Mouse (Mus musculus) kidney, adult 8-10 months (tissue): Measurements from ENCODE around the gene Gtf2i.

Experiments used
- DNase-seq, 2 experiments: peaks; one replicate each; pipeline ENCODE4 v3.0.0; 2022

Gene Gtf2i

DNA sequence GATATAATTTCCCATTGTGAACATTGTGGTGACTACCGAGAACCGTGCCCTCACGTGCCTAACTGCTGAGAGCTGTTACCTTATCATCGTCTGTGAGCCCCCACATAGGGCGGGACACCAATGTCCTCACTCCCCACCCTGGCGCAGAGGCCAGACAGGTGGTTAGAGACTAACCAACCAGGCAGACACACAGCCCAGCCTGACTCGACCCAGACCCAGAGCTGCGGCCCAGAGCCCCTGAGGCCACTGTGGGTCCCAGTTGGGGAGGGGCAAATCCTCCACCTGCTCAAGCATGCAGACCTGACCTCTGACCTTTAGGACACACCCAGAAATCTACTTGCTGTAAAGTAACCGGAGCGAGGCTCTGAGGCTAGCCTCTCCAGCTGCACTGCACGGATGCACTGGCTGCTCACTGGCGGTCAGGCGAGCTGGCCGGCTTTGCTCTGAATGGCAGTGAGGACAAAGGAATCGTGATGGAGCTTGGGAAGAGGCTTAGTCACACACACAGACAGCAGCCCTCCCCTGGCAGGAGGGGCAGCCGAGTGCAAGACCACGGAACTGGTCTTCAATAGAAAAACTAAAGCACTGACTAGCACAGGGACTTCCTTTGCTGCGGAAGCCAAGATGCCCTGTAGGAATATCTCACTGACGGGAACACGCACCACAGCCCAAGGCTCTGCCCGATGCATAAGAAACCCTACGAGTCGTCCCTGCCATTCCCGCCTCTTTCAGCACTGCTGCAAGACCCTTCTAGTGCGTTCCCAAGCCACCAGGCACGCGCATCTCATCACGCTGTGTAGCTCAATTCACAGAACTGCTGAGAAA, 76.4 kb downstream of the Gtf2i start:
- DNase-seq, result no peak

DNA sequence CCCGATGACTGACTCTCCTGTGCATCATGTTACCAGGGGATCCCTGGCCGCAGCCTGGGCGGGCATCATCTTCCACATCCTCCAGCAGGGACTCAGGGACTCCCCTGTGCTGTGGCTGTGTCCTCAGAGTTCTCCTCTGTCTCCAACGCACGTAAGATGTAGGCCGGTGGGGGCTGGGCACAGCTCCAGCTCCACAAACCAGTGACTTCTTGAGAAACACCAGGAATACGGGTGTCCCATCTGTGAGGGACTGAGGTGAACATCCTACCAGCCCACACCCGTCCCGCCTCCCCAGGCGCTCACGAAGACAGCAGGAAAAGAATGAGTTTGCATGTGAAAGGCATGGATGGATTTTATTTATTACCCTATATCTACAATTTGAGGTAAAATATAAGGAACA, 77.1 kb downstream of the Gtf2i start:
- DNase-seq, result no peak

DNA sequence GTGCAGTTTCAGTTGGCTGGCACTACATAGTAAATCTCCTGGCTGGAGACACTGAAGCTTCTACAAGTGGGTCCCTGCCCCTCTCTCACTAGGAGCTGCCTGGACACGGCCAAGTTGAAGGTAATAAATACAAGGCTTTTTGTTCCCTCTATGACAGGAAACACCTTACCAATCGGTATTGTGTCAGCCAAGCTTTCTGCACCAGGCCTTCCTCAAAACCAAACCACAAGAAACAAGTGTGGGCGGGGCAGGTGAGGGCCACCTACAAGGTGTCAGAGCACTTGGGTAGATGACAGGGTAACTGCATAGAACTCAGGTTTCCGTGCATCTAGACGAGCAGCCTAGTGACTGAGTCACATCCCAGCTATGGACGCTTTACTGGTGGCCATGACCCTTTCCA, 77.8 kb downstream of the Gtf2i start:
- DNase-seq, result no peak

DNA sequence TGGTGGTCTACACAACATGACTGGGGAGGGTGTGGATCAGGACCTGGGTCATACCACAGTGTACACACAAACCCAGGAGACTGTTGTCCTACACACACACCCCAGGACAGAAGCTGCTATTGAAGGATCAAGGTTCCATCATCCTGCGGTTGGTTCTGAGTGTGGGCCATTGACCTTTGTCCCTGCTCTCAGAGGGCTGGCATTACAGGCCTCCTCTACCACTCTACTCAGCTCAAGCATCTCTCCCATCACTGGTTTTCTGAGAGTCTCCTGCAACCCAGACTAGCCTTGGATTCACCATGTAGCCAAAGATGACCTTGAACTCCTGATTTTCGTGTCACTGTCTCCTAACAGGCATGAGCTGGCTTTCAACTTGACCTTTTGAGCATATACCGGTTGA, 78.3 kb downstream of the Gtf2i start:
- peak in 1 of 2 experiments; percentile 28 for DNase-seq

DNA sequence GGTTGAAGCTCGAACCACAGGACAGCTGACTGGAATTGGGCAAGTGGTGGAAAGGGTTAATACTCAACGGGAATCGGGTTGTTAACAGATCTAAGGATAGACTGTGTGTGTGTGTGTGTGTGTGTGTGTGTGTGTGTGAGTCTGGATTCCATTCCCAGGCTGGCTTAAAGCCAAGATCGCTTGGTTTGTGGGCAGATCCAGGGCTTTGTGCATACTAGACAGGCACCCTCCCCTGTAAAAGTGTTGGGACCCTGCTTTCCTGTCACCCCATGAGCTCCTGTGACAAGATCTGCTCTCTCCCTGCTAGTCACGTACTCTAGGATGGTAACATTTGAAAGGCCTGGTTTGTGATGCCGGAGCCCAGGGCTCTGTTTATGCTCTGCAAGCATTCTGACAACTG, 79.4 kb downstream of the Gtf2i start:
- peak; percentile 20 to 28 for DNase-seq

DNA sequence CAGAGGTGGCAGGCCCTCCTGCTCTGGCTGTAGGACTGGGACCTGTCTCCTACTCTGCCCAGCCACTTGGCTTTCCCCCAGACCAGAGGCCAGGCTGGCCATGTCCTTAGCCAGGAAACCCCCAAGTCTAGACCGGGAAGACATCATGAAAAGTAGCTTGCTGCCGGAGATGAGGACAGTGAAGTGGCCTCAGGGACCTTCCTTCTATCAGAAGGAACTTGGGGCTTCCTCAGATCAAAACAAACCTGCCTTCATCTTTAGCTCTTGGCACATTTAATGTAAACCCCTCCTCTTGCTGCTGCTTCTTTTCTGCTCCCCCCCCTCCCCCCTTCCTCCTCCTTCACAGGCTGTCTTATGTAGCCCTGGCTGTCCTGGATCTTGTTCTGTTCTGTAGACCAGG, 80.4 kb downstream of the Gtf2i start:
- no peak for DNase-seq

DNA sequence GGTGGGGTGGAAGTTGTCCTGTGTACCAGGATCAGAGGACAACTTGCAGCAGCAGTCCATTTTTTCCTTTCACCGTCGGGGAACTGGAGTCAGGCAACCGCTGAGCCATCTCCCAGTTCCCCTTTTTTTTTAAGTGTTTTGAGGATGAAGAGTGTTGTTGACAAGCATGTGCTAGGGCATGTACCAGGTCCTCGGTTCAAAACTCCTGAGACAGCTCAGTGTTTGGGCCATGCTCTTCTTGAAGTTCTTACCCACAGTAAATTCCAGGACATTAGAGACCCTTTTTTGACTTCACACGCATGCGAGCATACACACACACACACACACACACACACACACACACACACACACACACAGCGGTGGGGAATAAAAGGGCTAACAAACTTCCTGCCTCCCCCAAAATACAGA, 81.3 kb downstream of the Gtf2i start:
- DNase-seq, result no peak

DNA sequence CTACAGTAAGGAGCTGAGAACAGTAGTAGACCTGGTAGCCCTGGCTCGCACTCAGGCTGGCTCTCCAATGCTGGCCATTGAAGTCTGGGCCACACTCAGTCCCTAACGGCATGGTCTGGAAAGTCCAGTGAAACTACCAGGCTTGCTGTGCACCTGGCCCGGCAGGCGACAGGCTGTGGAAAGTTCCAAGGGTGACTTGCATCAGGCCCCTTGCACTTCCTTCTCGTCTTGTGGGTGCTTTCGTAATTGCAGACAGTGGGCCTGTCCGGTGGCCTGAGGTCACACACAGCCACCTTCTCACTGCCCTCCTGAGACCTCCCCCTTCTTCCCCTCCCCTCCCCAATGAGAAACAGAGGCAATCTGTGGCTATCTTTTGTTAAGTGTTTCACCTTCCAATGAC, 82.0 kb downstream of the Gtf2i start:
- DNase-seq, result peak; percentile 36 to 45

DNA sequence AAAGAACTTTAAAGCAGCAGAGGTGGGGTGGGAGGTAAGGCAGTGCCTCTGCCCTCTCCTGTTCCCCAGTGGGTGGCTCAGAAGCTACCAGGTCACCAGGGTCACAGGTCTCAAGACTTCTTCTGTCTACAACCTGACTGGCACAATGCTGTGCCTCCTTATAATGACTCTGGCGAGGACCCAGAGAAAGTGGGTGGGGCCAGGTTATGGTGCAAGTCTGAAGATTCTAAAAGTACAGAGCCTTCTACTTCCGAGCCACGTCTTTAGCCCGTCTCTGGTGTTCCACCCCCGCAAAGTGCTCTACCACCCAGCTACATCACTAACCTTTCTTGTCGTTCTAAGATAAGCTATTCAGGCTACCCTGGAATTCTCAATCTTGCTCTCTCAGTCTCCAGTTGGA, 82.4 kb downstream of the Gtf2i start:
- DNase-seq, result peak in 1 of 2 experiments; percentile 35

DNA sequence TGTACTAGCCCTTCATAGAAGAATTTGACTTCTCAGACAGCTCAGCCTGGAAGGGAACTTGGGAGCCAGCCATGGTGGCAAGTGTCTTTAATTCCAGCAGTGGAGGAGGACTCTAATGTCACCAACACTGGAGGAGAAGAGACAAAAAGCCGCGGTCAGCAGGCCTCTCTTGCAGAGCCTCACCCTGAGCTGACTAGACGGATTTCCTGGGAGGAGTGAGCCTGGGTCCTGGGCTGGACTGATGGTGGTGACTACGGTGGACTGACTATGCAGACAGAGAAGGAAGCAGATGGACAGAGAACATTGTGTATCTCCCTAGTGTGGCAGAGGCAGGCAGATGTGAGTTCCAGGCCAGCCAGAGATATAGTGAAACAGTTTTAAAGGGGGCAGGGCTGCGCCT, 83.2 kb downstream of the Gtf2i start:
- peak in 1 of 2 experiments; percentile 33 for DNase-seq

DNA sequence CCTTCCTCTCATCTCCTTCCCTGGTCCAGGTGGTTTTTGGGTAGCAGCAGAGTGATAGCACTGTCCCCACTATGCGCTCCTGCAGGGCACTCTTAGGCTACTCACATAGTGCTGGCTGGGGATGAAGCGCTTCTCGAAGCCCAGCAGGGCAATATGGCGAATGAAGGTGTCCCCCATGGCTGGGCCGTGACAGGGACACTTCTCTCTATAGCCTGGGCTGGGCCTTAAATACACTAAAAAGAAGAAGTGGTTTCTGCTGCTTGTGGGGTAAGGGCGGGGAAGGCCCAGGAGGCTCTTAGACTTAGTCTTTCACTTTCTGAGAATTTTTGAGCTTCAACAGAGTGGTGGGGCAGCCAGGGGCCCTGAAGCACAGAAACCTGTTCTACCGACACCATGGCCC, 85.2 kb downstream of the Gtf2i start, which contains the start of gene Ncf1:
Gene Ncf1 (minus strand): TSS at position 235 of the 400 bp plus-strand sequence.
- no peak for DNase-seq

DNA sequence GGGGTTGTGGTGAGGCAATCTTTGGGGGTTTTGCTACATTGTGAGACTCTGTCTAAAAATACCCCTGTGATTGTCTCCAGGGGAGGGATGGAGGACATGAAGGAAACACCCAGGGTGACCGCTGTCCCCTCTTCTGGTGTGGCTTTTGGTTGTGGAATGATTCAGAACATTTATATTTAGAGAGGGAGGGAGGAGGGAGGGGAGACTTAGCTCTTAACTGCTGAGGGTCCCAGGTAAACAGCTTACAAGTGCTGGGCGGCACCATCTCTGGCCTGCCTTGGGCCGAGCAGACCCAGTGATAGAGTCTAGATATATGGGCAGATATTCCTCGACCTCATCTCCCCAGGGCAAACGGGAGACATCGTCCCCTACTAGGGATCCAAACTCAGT, 86.3 kb downstream of the Gtf2i start:
- DNase-seq, result no peak

DNA sequence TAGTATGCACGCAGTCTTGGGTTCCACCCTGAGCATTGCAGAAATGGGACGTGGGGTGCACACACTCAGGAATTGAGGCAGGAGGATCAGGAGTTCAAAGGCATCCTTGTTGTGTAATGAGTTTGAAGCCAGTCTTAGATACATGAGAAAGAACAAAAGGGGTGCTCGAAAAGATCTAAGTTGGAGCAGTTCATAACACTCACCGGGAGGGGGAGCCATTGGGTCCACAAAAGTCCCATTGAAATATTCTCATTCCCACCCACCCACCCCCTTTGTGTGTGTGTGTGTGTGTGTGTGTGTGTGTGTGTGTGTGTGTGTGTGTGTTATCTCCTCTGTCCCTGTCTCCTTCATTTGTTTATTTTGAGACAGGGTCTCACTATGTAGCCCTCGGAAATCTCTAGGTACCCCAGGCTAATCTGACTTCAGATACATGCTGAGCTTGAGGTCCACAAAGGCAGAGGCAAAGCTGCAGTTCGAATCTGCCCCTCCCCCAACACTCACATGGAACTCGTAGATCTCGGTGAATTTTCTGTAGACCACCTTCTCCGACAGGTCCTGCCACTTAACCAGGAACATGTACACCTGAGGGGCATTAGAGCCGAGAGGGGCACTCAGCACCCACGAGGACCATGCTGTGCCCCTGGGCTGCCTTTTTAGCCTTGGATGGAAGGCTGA, 86.8 kb downstream of the Gtf2i start:
- no peak for DNase-seq

DNA sequence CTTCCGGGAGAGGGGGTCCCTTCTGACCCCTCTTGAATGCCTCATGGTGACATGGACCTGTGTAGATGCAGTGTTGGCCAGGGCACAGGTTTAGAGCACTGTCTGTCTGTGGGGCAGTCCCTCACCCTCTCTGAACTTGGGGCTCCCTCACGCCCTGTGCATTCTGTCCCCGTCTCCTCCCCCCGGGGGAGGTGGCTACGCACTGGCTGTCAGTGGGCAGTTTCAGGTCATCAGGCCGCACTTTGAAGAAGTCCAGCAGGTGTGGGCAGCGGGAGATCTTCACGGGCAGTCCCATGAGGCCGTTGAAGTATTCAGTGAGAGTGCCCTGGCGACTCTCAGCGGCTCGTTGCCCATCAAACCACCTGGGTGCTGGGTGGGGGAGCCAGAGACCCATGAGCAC, 87.6 kb downstream of the Gtf2i start:
- no peak for DNase-seq

DNA sequence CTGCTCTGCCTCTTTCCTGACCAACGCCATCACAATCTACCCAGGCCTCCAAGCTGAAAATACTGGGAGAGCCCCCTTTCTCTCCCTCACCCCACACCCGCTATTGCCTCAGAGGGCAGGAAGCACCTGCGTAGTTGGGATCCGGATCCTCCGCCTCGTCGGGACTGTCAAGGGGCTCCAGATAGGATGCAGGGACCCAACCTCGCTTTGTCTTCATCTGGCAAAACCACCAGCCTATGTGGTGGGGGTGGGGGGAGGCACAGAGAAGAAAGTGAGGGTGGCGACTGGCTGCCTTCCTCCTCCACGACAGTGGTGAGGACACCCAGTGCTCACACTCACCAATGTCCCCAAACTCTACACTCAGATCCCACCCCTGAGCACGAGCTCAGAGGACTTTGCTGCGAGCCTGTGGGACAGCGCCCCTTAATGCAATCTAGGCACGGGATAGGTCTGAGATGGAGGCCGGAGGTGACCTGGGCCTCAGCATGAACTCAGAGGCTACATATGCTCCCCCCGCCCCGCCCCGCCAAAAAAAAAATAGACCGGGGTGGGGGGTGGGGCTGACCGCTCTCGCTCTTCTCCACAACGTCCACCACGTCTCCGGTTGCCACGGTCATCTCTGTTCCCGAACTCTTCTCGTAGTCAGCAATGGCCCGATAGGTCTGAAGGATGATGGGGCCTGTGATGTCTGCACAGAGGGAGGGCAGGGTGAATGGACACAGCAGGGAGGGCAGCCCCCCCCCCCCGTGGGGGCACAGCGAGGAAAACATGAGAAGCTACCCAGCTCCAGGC, 89.3 kb downstream of the Gtf2i start:
- no peak for DNase-seq

DNA sequence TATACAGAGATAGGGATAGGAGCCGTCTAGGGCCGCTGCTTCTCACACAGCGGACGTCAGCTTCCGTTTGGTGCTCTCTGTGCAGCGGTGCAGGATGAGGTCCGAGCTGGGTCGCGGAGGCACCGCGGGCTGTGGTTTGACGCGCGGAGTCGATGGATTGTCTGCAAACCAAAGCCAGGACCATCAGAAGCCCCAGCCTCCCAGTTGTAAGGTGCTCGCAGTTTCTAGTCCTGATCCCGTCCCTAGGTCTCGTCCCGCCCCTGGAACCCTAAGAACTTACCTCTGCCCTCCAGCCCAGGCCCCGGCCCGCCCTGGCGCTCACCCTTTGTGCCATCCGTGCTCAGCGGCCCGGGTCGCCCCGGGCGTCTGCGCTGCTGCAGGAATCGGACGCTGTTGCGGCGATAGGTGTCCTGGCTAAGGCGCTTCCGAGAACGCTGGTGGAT, 92.8 kb downstream of the Gtf2i start:
- no peak for DNase-seq

DNA sequence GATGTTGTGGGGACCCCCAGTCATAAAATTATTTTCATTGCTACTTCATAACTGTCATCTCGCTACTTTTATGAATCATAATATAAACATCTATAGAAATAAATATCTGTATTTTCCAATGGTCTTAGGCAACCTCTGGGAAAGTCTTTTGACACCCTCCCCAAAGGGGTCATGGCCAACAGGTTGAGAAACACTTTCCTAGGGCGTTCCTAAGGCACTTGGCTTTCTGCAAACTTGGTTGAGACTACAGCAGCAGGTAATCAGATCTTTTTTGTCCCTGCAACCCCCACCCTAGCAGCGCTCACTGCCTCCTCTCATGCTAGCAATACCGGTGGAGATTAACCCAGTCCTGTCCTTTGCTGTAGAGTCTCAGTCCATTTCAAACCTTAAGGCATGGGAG, 93.3 kb downstream of the Gtf2i start:
- no peak for DNase-seq

DNA sequence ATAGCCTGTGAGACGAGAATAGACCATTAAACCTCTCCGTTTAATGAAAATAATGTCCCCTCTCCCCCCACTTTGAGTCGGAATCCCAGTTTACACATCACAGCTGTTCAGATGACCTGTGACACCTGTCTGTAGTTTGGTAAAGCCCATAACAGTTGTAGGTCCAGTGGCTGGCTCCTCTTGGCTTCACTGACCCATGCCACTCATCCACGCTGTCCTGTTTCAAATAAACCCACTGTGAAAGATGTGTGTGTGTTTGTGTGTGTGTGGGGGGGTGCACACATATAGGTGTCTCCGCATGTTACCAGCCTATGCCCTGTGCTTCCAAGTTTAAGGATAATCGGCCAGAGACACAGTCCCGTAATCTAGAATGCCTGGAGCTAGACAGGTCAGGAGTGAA, 96.7 kb downstream of the Gtf2i start:
- no peak for DNase-seq

DNA sequence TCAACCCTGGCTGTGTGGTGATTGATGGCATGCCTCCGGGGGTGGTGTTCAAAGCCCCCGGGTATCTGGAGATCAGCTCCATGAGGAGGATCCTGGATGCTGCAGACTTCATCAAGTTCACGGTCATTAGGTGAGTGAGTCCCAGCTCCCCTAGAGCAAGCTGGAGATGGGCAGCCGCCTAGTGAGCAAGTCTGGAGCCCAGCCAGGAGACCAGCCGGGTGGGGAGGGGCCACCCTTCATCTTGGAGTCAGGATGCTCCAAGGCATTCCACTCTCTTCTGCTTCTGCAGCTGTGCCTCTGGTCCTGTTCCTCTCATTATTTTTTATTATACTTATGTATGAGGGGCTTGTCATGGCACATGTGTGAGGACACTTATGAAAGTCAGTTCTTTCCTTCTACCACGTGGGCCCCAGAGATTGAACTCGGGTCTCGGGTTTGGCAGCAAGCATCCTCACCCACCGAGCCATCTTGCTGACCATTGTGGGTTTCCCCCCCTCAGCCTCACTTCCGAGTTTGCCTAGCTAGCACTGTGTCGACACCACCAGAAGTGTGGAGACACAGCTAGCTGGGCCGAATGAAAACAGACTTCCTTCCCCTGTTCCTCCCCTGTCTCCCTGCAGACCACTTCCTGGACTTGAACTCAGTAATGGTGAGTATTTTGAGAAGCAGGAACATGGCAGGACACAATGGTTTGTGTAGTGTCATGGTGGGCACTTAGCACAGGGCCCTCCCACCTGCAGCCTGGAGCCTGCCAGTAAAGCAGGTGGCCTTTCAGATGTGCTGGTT, 100.3 kb downstream of the Gtf2i start:
- DNase-seq, result no peak

DNA sequence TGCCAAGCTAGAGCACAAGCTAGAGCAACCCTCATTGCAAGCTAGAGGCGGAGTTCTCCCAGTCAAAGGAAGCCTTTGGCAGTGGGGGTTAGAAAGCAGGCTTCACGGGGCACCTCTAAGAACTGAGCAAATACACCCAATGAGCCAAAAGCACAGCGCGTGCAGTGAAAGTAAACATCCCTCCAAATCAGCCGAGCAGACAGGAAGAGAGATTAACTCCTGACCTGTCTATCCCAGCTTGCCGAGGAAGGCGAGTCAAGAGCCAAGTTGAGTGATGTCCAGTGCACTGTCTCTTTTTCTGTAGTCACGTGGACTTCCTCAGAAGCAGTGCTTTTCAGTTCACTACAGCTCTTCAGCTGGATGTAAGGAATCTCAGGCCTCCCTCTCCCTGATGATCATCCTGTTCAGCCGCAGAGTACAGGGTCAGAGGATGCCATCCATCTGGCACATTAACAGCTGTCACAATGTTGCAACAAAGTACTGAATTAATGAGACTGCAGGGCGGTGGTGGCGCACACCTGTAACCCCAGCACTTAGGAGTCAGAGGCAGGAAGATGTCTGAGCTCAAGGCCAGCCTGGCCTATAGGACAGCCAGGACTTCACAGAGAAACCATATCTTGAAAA, 104.5 kb downstream of the Gtf2i start:
- peak; percentile 53 to 64 for DNase-seq

DNA sequence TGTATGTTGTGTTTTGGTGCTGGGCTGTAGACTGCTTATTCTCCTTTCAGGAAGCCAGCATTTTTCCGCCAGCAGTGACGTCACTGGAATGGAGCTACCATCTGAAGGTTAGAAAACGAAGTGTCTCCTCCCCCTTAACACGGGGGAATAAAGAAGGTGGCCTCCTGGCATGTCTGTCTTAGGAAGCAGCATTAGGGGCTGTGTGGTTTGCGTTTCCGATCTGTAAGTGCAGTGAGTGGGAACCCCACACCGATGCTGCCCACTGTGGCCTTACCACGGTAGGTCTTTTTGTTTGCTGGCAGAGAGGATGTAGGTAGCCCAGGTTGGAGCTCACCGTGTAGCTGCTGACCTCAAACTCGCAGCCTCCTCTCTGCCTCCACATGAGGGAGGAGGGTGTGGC, 107.8 kb downstream of the Gtf2i start:
- DNase-seq, result no peak

DNA sequence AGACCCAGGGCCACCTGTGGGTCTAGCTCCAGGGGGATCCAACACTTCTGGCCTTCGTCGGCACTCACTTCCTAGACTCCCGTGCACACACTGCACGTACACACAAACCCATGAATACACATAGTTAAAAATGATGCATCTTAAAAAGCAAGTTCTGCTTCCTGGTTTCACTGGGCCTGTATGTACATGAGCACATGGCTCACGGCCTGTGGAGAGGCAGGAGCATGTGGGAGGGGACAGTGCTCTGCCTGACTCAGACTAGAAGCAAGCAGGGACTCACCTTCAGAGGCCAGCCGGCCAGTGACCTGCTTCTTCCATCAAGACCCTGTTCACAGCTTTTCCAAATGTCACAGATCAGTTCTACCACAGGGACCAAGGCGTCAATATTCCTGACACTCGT, 120.9 kb downstream of the Gtf2i start:
- DNase-seq, result no peak
